Mouse (Mus musculus) Patski (cell line): ENCODE measurements at regions not wholly inside any gene's neighbourhood (a gene's known extent, or its start where the extent isn't known, plus 50 kb on each side); places are given as distances from the start of the nearest gene placed in this dataset.

Experiments used
- ATAC-seq: fragments of 100-300 bp; one replicate; pipeline ENCODE4 v1.8.0; 2021
- CTCF ChIA-PET: fragments of 350-600 bp; sonication (Branson Sonifier 250); formaldehyde crosslinking; loops from one replicate; lab custom pipeline; 2022; ENCODE audit warnings: inconsistent platforms; lab: Charles Lee
- POLR2A ChIA-PET: fragments of 350-600 bp; sonication (Branson Sonifier 250); formaldehyde crosslinking; loops from one replicate; lab custom pipeline; 2022; ENCODE audit warnings: antibody characterized with exemption, inconsistent platforms; lab: Charles Lee
- DNase-seq: peaks from one replicate; pipeline ENCODE4 v3.0.0-alpha.2; 2011; ENCODE audit warnings: low read depth, low spot score
- H3K27me3 ChIP-seq: fragments of 371-371 bp; one replicate; pipeline ENCODE4 v1.5.1; 2021
- CTCF ChIP-seq: fragments of 100-300 bp; IDR thresholded peaks from one replicate; pipeline ENCODE4 v1.5.1; 2021
- in situ Hi-C: fragments of 300-500 bp; cut with MboI; formaldehyde crosslinking; loops from 3 replicates; pipeline ENCODE4 v1.11.1; 2018; ENCODE audit warnings: low pct_unique_long_range_greater_than_20kb, mixed read lengths

DNA sequence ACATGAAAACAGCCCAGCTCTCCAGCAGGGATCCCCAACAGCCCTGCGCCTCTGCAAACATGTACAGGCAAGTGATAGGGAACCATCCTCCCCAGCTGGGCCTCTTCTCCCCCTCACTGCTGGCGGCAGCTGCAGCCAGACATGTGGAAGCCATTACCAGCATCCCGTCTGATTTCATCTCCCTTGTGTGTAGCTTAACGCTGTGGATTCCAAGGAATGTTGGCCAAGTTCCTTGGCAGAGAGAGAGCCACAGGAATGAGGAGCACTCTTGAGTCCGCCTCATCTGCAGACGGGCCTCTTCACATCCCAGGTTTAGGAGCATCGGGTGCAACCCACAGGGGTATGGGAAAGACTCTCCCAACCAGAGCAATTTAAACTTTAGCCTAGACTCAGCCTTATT lies 157.1 kb downstream of the Gm26897 start:
- H3K27me3 ChIP-seq = no peaks in the 10 kb centered on the region
- ChIA-PET CTCF (interaction anchor here (2.0 to 2.3 kb wide), 2 partner anchors 9 to 11 kb away, joined by 6 to 9 read pairs; no protein-coding TSS in a partner anchor), POLR2A (interaction anchor here (0.8 kb wide), 1 partner anchor 42 kb away, joined by 4 read pairs; no protein-coding TSS in a partner anchor)
- peak; percentile 96 for DNase-seq
- TF ChIP-seq CTCF = no peak
- in situ Hi-C loops = no loop called here
- peak; percentile 89 for ATAC-seq

DNA sequence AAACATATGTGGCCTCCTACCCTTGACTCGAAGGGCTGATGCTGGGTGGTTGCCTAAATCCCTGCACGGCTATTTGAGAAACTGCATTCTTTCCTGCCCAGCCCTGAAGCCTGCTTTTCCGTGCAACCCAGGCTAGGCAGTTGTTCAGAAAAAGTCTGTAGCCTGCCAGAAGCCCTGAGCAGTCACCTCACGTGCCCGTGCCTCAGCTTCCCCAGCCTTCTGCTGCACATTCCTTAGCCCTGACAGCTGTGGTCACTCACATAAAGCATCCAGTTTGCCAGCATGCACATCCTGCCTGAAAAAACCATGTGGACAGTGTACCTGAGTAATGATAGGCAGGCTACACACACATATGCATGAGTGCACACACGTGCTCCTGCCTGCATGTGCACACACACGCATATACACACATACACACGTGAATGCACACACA lies 157.6 kb downstream of the Gm26897 start:
- no peaks in the 10 kb centered on the region for H3K27me3 ChIP-seq
- ATAC-seq (peak; percentile 72), DNase-seq (peak; percentile 71)
- CTCF ChIA-PET = interaction anchor here (2.0 to 2.3 kb wide), 2 partner anchors 9 to 11 kb away, joined by 6 to 9 read pairs; no protein-coding TSS in a partner anchor
- no peak for TF ChIP-seq CTCF
- POLR2A ChIA-PET = interaction anchor here (0.8 kb wide), 1 partner anchor 42 kb away, joined by 4 read pairs; no protein-coding TSS in a partner anchor
- in situ Hi-C loops = no loop called here

DNA sequence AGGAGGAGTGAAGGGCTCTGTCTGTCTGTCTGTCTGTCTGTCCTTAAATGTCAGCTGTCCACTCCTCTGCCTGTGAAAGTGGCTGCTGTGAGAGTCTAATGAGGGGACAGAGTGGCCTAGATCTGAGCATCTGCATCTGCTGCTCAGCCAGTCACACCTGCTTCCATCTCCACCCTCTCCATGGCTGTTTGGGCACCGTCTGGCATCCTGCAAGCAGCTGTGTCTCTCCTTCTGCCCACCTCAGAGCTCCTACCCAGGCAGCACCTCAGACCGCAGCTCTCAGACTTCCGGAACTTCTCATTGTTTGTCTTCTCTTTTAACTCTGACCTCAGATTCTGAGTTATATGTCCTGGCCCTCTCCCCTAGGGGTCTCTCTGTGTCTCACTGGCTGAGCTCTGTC lies 159.2 kb downstream of the Gm26897 start:
- in situ Hi-C loops = no loop called here
- no peak for TF ChIP-seq CTCF
- ChIA-PET POLR2A (no interaction called here), CTCF (interaction anchor here (1.9 kb wide), 1 partner anchor 14 kb away, joined by 4 read pairs; no protein-coding TSS in a partner anchor)
- no peak for ATAC-seq
- no peaks in the 10 kb centered on the region for H3K27me3 ChIP-seq
- no peak for DNase-seq

DNA sequence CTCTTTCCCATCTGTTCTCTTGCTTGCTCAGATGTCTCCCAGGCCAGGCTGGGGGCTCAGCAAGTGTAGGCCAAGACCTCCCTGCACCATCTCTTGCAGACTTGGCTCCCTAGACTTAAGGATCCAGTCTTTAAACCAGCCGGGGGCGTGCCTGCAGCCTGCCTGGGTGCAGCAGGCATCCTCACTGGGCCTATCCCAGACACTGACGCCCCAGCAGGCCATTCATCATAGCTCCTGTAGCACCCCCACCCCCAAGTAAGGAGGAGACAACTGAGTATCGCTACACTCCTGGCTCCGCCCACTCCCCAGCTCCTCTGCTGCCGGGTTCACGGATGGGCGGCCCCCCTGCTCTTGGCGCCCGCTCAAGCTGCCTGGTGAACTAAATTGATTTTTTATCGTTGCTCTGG lies 160.2 kb downstream of the Gm26897 start:
- no peak for TF ChIP-seq CTCF
- ATAC-seq (no peak), DNase-seq (no peak)
- in situ Hi-C loops = no loop called here
- H3K27me3 ChIP-seq = no peaks in the 10 kb centered on the region
- CTCF ChIA-PET = interaction anchor here (1.9 kb wide), 1 partner anchor 13 kb away, joined by 4 read pairs; no protein-coding TSS in a partner anchor
- POLR2A ChIA-PET = no interaction called here

DNA sequence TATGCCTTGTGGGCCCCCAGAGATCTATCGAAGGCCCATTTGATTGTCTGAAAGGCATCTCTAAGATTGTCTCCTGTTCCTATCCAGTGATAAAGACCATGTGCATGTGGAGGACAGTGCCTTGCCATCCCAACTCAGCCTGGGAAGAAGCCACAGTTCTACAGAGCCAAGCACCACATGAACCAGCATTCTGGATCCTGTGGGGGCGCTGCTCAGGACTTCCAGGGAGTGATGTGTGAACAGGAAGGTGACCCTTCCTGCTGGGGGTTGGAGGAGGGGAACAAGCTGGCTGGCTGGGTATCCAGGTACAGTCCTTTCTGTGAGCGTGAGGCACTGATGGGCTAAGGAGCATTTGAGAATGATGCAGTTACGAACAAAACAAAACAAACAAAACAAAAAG lies 163.8 kb downstream of the Gm26897 start:
- DNase-seq (no peak), ATAC-seq (no peak)
- ChIA-PET POLR2A (no interaction called here), CTCF (no interaction called here)
- H3K27me3 ChIP-seq = no peaks in the 10 kb centered on the region
- TF ChIP-seq CTCF = no peak
- in situ Hi-C loops = no loop called here

DNA sequence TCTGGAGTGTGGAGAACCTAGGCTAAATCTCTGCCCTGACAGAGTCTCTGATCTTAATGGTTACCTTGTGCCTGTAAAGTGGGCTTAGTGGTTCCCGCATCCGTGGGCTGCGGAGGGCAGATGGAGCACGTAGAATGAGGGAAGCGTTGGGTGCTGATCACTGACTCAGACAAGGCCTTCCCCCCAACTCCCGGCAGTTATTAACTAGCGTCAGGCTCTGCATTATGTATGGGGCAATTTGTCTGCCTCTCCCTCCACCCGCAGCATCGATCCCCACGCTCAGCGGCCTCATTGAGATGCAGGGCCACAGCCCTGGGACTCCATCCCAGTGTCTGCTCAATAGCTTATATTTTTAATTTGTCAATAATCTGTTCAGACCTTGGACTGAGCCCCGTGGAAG lies 164.8 kb downstream of the Gm26897 start:
- no peak for TF ChIP-seq CTCF
- CTCF ChIA-PET = interaction anchor here (1.2 kb wide), 1 partner anchor 22 kb away, joined by 3 read pairs; no protein-coding TSS in a partner anchor
- POLR2A ChIA-PET = no interaction called here
- DNase-seq (no peak), ATAC-seq (no peak)
- in situ Hi-C loops = no loop called here
- no peaks in the 10 kb centered on the region for H3K27me3 ChIP-seq

DNA sequence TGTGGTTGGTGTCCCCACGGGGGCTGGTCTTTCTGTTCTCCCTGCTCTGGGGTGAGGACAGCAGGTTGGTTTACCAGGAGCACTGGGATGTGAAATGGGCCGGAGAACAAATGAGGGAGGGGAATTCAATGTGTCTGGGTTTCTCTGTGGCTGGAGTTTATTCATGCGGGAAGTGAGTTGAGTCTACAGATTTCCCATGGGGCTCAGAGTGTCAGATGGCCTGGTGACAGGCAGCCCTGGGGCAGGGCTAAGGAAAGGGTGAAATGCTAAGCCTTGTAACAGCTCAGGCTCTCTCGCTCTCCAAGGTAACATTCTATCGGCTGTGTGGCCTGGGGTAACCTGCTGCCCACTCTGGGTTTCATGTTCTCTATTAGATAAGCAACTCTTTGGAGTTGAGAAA lies 167.5 kb downstream of the Gm26897 start:
- no peak for DNase-seq
- ATAC-seq = no peak
- TF ChIP-seq CTCF = no peak
- CTCF ChIA-PET = interaction anchor here (1.7 kb wide), 1 partner anchor 10 kb away, joined by 6 read pairs; no protein-coding TSS in a partner anchor
- POLR2A ChIA-PET = no interaction called here
- in situ Hi-C loops = no loop called here
- H3K27me3 ChIP-seq = no peaks in the 10 kb centered on the region

DNA sequence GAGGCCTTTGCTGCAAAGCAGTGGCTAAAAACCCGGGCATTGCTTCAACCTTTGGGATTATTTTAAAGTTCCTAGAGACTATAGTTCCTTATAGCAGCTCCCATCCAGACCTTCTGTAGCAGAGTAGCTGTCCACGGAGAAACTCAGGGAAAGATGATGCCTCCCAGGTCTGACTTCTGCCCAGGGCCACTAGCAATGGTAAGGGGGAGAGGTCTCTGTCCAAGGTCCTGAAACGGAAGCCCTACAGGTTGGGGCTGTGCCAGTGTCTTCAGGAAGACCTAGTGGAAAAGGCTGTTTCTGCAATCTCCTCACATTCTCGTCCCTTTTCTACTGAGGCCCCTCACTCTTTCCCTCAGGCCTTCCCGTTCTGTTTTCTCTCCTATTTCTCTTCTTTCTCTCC lies 168.0 kb downstream of the Gm26897 start:
- peaks cover 2% of the 10 kb centered on the region for H3K27me3 ChIP-seq
- ChIA-PET CTCF (no interaction called here), POLR2A (no interaction called here)
- ATAC-seq (peak; percentile 48), DNase-seq (peak; percentile 55)
- no peak for TF ChIP-seq CTCF
- in situ Hi-C loops = no loop called here

DNA sequence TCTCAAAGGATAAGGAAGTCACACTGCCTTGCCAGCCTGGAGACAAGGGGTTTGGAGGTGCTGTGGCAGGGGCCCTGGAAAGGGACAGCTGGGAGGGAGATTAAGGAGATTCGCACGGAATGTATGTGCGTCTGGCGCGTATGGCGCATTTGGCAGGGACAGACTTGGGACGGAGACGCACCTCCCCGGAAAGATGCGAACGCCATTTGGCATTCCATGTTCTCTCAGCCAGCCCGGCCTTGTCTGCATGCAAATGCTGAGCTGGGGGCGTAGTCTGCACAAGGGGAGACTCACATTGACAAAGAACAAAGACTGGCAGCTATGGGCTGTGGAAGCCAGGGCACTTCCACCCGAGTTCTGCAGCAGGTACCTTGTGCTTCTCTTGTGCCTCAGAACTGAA lies 174.4 kb downstream of the Gm26897 start:
- no peak for TF ChIP-seq CTCF
- DNase-seq (no peak), ATAC-seq (no peak)
- CTCF ChIA-PET = interaction anchor here (1.9 kb wide), 1 partner anchor 15 kb away, joined by 4 read pairs; no protein-coding TSS in a partner anchor
- peaks cover 10% of the 10 kb centered on the region for H3K27me3 ChIP-seq
- POLR2A ChIA-PET = no interaction called here
- in situ Hi-C loops = no loop called here

DNA sequence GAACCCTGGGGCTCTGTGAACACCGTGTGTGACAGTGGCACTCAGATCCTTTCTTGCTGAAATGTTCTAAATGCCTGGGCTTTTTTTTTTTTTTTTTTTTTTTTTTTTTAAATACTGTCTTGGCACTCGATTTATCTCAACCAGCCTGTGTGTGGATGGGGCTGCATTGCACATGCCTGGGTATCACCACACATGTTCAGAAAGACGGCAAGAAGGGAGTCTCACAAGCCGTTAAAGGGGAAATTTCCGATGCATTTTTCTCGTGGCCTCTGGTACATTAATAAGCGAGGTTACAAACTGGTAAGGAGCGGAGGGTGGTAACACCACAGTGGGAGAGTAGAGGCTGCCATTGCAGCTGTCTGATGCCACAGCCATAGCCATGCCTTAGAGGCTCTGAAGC lies 176.8 kb downstream of the Gm26897 start:
- in situ Hi-C loops = no loop called here
- no peak for TF ChIP-seq CTCF
- CTCF ChIA-PET = no interaction called here
- no peak for ATAC-seq
- H3K27me3 ChIP-seq = peaks cover 10% of the 10 kb centered on the region
- no peak for DNase-seq
- POLR2A ChIA-PET = interaction anchor here (0.7 kb wide), 1 partner anchor 199 kb away, joined by 5 read pairs; no protein-coding TSS in a partner anchor

DNA sequence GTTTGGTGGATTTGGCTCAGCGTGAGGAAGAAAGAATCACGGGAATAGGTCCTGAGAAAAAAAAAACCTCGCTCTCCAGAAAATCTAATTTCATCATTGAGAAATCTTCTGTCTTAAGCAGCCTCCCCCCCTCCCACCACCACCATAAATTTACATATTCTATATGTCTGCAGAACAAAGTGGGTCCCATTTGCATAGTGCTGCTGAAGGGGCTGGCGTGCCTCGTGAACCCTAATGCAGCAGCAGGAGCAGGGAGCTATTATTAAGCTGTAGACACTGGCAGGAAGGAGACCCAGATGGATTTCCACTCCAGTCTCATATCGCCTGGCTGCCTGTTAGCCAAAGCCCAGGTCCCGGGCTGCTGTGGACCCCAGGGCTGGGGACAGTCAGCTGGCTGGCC lies 179.6 kb downstream of the Gm26897 start:
- TF ChIP-seq CTCF = no peak
- peaks cover 4% of the 10 kb centered on the region for H3K27me3 ChIP-seq
- in situ Hi-C loops = no loop called here
- ATAC-seq = no peak
- ChIA-PET CTCF (no interaction called here), POLR2A (no interaction called here)
- DNase-seq = no peak
